Mouse (Mus musculus) forebrain, embryonic 16.5 days (tissue): ENCODE measurements around the gene Lhb. TPM values are rescaled to one million over a fixed set of nuclear protein-coding genes. Genes with fewer than 3 reads are reported as not detected.

Experiments
- ATAC-seq: fragments of 200-750 bp; cut with Nextera tagmentation; 2 replicates; pipeline ENCODE4 v1.8.0; 2017; ENCODE audit warnings: mild to moderate bottlenecking, moderate library complexity
- H3K27ac ChIP-seq: fragments of 300-500 bp; sonication (generic); 2 replicates; pipeline ENCODE4 v1.5.1; 2014; ENCODE audit warnings: low read length, control low read depth
- H3K27me3 ChIP-seq: fragments of 300-500 bp; sonication (generic); replicated peaks from 2 replicates; pipeline ENCODE4 v1.6.1; 2014; ENCODE audit warnings: low read length; ENCODE audit not compliant: control insufficient read depth, insufficient read depth
- H3K36me3 ChIP-seq: fragments of 300-500 bp; sonication (generic); 2 replicates; pipeline ENCODE4 v1.6.1; 2014; ENCODE audit not compliant: control insufficient read depth, insufficient read depth
- H3K4me1 ChIP-seq: fragments of 300-500 bp; sonication (generic); replicated peaks from 2 replicates; pipeline ENCODE4 v1.6.1; 2014; ENCODE audit warnings: low read length; ENCODE audit not compliant: control insufficient read depth, insufficient read depth
- H3K4me2 ChIP-seq: fragments of 300-500 bp; sonication (generic); 2 replicates; pipeline ENCODE4 v1.6.1; 2014; ENCODE audit warnings: mild to moderate bottlenecking, low read length, control low read depth
- H3K4me3 ChIP-seq: fragments of 300-500 bp; sonication (generic); replicated peaks from 2 replicates; pipeline ENCODE4 v1.5.1; 2014; ENCODE audit warnings: mild to moderate bottlenecking, low read length, control low read depth
- H3K9ac ChIP-seq: fragments of 300-500 bp; sonication (generic); replicated peaks from 2 replicates; pipeline ENCODE4 v1.6.1; 2014; ENCODE audit warnings: low read depth, low read length, control low read depth
- H3K9me3 ChIP-seq: fragments of 300-500 bp; sonication (generic); 2 replicates; pipeline ENCODE4 v1.6.1; 2016; ENCODE audit warnings: low read length; ENCODE audit not compliant: control insufficient read depth
- WGBS: fragments of 180-500 bp; shearing (Covaris S2); extraction: QIAGEN DNeasy Blood & Tissue Kit; methylation state at CpG from one replicate; pipeline ENCODE4 v1.1.7; 2014; 5-methylcytosine and 5-hydroxymethylcytosine counted together
- polyA plus RNA-seq: library from polyadenylated mRNA; unstranded; fragments of >200 nt; fragmentation: Nextera tagmentation; extraction: Ambion mirVana; gene quantifications from 2 replicates; pipeline ENCODE4 v1.2.1, GENCODE M21; 2015

The Lhb gene
- polyA plus RNA-seq, 1 experiment from 2014 or later = 0.44 TPM

GRCm38 (mm10) chr7:45446589-45446988 is 26.0 kb downstream of the Lhb start:
- Histone ChIP-seq H3K4me2 (no peak overlapping the region), H3K27ac (no peak overlapping the region), H3K4me1 (no peaks in the 10 kb centered on the region), H3K27me3 (no peaks in the 10 kb centered on the region), H3K4me3 (no peak overlapping the region), H3K36me3 (0 out of 2 replicates have a peak, but pooled peaks cover 3% of the 10 kb centered on the region), H3K9me3 (no peaks in the 10 kb centered on the region), H3K9ac (no peak overlapping the region)
- ATAC-seq = no peak

- Histone ChIP-seq H3K4me3 (no peak overlapping the region), H3K9ac (no peak overlapping the region), H3K27me3 (no peaks in the 10 kb centered on the region), H3K9me3 (no peaks in the 10 kb centered on the region), H3K4me2 (no peak overlapping the region), H3K36me3 (0 out of 2 replicates have a peak, but pooled peaks cover 3% of the 10 kb centered on the region), H3K27ac (no peak overlapping the region), H3K4me1 (no peaks in the 10 kb centered on the region)
- ATAC-seq = no peak
- 41% methylated on average over 11 of the region's 11 CpGs for WGBS
Observed at GRCm38 (mm10) chr7:45447325-45447990, 26.8 kb downstream of the Lhb start.

GRCm38 (mm10) chr7:45449974-45450373 is 29.4 kb downstream of the Lhb start:
- WGBS = 100% methylated on average over 1 of the region's 1 CpGs
- H3K36me3 ChIP-seq = 0 out of 2 replicates have a peak, but pooled peaks cover 3% of the 10 kb centered on the region
- no peak overlapping the region for H3K27ac ChIP-seq
- H3K4me3 ChIP-seq = no peak overlapping the region
- H3K4me2 ChIP-seq = no peak overlapping the region
- H3K27me3 ChIP-seq = no peaks in the 10 kb centered on the region
- ATAC-seq = no peak
- H3K9me3 ChIP-seq = no peaks in the 10 kb centered on the region
- H3K9ac ChIP-seq = no peak overlapping the region
- no peaks in the 10 kb centered on the region for H3K4me1 ChIP-seq

- Histone ChIP-seq H3K36me3 (peaks cover 5% of the 10 kb centered on the region; the same call in 1 of the 2 replicates), H3K9me3 (no peaks in the 10 kb centered on the region), H3K27ac (no peak overlapping the region), H3K4me3 (no peak overlapping the region), H3K27me3 (no peaks in the 10 kb centered on the region), H3K4me2 (no peak overlapping the region), H3K9ac (no peak overlapping the region), H3K4me1 (no peaks in the 10 kb centered on the region)
- peak; percentile 79 for ATAC-seq
- 54% methylated on average over 23 of the region's 23 CpGs for WGBS
Observed at GRCm38 (mm10) chr7:45451344-45451982, 30.8 kb downstream of the Lhb start.

GRCm38 (mm10) chr7:45454971-45455370 is 34.4 kb downstream of the Lhb start:
- H3K4me3 ChIP-seq = no peak overlapping the region
- no peak overlapping the region for H3K27ac ChIP-seq
- WGBS = 88% methylated on average over 15 of the region's 15 CpGs
- peaks cover 18% of the 10 kb centered on the region for H3K4me1 ChIP-seq
- H3K9ac ChIP-seq = no peak overlapping the region
- no peak for ATAC-seq
- H3K27me3 ChIP-seq = no peaks in the 10 kb centered on the region
- no peak overlapping the region for H3K4me2 ChIP-seq
- peaks cover 14% of the 10 kb centered on the region for H3K36me3 ChIP-seq
- H3K9me3 ChIP-seq = no peaks in the 10 kb centered on the region

- 73% methylated on average over 13 of the region's 13 CpGs for WGBS
- no peaks in the 10 kb centered on the region for H3K27me3 ChIP-seq
- H3K27ac ChIP-seq = no peak overlapping the region
- H3K4me2 ChIP-seq = no peak overlapping the region
- peaks cover 14% of the 10 kb centered on the region for H3K36me3 ChIP-seq
- no peak overlapping the region for H3K4me3 ChIP-seq
- peaks cover 29% of the 10 kb centered on the region for H3K4me1 ChIP-seq
- no peak for ATAC-seq
- no peak overlapping the region for H3K9ac ChIP-seq
- no peaks in the 10 kb centered on the region for H3K9me3 ChIP-seq
Observed at GRCm38 (mm10) chr7:45455932-45456696, 35.5 kb downstream of the Lhb start.

- Histone ChIP-seq H3K4me2 (peak overlapping the region; percentile 98), H3K9me3 (no peaks in the 10 kb centered on the region), H3K9ac (peak overlapping the region; percentile 7; the same call in 1 of the 2 replicates), H3K27me3 (no peaks in the 10 kb centered on the region), H3K4me3 (no peak overlapping the region; the same call in none of the 2 replicates), H3K36me3 (peaks cover 14% of the 10 kb centered on the region), H3K4me1 (peaks cover 30% of the 10 kb centered on the region), H3K27ac (no peak overlapping the region)
- no peak for ATAC-seq
- WGBS = 56% methylated on average over 9 of the region's 9 CpGs
Observed at GRCm38 (mm10) chr7:45456721-45457203, 36.1 kb downstream of the Lhb start.

GRCm38 (mm10) chr7:45457204-45458060 is 36.8 kb downstream of the Lhb start:
- Histone ChIP-seq H3K9ac (peak overlapping the region; percentile 88), H3K4me2 (peak overlapping the region; percentile 98), H3K4me1 (peaks cover 30% of the 10 kb centered on the region), H3K9me3 (no peaks in the 10 kb centered on the region), H3K36me3 (peaks cover 14% of the 10 kb centered on the region), H3K27me3 (no peaks in the 10 kb centered on the region), H3K27ac (0 out of 2 replicates have a peak overlapping the region, but pooled peaks have one; percentile 12), H3K4me3 (peak overlapping the region; percentile 53)
- 66% methylated on average over 9 of the region's 10 CpGs for WGBS
- no peak for ATAC-seq
